Mouse (Mus musculus) small intestine, adult 2 months (tissue): ENCODE results near the gene Foxn3.

ENCODE experiments used
- CTCF ChIP-seq: fragments of 200-500 bp; IDR thresholded peaks from 2 replicates; pipeline ENCODE4 v1.5.1; 2012; ENCODE audit warnings: low read depth, mild to moderate bottlenecking, control low read depth, inconsistent platforms, low read length, moderate library complexity, mixed read lengths; ENCODE audit not compliant: insufficient replicate concordance, insufficient read length; ENCODE audit errors: extremely low read depth
- POLR2A ChIP-seq: fragments of 200-500 bp; IDR thresholded peaks from 2 replicates; pipeline ENCODE4 v1.6.1; 2012; ENCODE audit warnings: low read depth, mild to moderate bottlenecking, control low read depth, inconsistent platforms, low read length, moderate library complexity

DNA sequence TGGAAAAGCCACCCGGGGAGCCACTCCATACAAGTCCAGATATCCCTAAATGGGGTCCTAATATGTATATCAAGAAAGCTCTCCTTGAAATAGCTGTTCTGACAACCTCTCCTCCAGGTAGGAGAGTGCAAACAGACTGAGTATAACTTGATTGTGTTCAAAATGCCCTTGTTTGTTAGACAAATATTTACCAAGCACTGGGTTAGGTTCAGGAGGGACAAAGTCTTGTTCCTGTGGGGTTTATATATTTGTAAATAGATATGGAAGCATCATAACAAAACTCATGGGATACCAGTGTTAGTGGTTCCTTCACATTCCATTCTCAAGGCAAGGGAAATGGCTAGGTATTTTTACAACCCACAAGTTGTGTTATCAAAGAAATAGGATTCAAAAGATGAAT is 166.9 kb downstream of the Foxn3 start:
- TF ChIP-seq CTCF: no peak
- TF ChIP-seq POLR2A: no peak
